Mouse (Mus musculus) bone marrow, adult 2 months (tissue): ENCODE results near the gene Tnip1.

Experiments
- CTCF ChIP-seq: fragments of 200-500 bp; IDR thresholded peaks from 2 replicates; pipeline ENCODE4 v1.5.1; 2011; ENCODE audit warnings: low read length, control low read depth; ENCODE audit not compliant: control insufficient read depth, insufficient read depth
- POLR2A ChIP-seq: fragments of 200-500 bp; IDR thresholded peaks from 2 replicates; pipeline ENCODE4 v1.6.1; 2011; ENCODE audit warnings: low read depth, mild to moderate bottlenecking, control low read depth, low read length, borderline replicate concordance; ENCODE audit not compliant: control insufficient read depth

- TF ChIP-seq CTCF: no peak
- no peak for TF ChIP-seq POLR2A
These were observed 19.8 kb upstream of the Tnip1 start for GRCm38 (mm10) chr11:54982520-54982919.
